Mouse (Mus musculus) yolk sac, embryonic 10.5 days (tissue): Measurements from ENCODE around the gene Spire2.

Experiments
- DNase-seq: peaks from one replicate; pipeline ENCODE4 v3.0.0-alpha.2; 2017; ENCODE audit warnings: low spot score

Gene Spire2

DNA sequence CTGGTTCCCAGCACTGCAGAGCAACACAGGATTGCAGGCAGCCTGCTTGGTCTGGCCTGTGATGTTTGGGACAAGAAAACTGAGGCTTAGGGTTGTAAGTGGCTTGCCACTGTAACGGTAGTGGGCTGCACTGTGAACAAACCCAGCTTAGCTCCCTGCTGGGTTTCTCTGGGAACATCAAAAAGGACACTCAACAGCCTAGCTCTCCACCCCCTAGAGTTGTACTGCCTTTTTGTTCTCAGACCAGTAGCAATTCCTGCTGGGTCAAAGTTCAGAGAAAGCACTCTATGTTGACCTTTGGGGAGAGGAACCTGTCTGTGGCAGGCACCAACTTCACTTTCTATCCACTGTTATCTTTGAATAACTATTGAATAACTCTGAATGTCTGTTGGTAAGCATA lies 2.0 kb downstream of the Spire2 start:
- peak; percentile 40 for DNase-seq

DNA sequence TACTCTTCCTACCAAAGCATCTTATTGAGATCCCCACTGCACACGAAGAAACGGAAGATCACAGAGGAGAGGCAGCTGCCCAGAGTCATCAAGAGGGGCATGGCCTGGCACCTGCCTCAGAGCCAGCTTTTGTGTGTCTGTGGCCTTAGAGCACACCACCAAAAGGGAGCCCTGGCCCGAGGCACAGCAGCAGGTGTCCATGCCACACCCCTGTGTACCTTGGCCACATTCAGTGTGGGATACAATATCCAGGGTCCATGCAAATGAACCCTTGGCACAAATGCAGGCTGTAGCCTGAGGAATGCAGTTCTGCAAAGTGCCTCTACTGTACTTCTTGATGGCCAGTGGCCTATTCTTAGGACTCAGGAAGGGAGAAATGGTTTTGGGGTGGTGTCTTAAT lies 5.0 kb downstream of the Spire2 start:
- no peak for DNase-seq

DNA sequence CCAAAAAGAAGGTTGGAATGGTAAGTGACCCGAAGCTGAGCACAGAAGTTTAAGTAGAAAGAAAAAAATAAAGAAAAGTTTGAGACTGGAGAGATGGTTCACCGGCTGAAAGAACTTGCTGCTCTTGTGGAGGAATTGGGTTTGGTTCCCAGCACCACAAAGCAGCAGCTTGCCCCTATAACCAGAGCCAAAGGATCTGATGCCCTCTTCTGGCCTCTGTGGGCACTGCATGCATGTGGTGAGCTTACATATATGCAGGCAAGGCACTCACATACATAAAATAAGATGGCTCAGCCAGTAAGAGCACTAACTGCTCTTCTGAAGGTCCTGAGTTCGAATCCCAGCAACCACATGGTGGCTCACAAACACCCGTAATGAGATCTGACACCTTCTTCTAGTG lies 7.6 kb downstream of the Spire2 start:
- DNase-seq, result no peak

DNA sequence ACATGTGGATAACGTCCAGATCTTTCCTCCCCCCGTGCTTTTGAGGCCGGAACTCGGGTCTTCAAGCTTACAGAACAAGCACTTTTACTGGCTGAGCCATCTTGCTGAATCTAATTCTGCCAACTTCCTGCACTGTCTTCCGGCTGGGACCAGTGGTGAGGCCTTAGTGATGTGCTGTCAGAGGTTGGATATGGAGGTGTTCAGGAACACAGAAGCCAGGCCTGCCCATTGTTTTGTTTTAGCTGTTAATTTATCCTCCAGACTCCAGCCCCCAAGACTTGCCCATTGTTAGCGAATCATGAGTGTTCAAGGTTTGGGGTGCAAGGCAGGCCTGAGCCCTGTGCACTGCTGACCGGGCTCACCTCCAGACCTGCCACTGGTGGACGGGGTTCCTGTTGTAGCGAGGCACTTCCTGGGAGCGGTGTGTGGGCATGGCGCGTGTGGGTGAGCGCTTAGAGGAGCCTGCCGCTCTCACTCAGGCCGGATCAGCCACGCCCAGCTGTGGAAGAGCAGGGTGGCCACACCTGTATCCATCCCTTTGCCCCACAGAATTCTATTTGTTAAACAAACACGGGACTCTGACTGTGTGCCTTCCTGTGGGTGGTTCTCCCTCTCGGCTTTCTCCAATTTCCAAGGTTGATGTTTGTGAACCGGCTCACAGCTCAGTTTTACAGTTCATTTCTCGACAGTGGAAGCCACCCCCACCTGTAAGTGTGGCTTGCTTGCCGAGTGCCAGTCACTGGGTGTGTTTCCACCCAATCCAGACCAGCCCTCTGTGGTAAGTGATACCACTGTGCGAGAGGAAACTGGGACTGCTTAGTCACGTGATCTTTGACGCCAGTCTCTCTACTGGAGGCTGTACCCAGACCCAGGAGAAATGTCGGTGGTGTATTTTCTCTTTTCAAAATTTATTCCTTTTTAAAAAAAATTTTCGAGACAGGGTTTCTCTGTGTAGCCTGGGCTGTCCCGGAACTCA lies 8.8 kb downstream of the Spire2 start:
- no peak for DNase-seq

DNA sequence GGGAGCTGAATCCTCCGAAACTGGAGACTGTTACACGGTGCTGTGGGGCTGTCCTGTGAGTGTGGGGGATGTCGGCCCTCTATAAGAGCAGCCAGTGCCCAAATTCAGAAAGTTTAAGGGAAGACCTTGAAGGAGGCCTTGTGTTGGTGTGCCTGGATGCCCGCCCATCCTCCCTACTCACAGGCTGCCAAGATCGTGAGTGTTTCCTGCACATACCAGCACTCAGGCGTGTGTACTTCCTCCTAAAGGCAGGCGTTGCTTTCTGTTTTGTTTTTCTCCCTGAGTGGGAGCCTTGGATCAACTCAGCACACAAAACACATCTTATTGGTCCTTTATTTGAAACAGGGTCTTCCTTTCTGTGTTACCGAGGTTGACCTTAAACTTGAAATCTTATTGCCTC lies 9.7 kb downstream of the Spire2 start:
- no peak for DNase-seq

DNA sequence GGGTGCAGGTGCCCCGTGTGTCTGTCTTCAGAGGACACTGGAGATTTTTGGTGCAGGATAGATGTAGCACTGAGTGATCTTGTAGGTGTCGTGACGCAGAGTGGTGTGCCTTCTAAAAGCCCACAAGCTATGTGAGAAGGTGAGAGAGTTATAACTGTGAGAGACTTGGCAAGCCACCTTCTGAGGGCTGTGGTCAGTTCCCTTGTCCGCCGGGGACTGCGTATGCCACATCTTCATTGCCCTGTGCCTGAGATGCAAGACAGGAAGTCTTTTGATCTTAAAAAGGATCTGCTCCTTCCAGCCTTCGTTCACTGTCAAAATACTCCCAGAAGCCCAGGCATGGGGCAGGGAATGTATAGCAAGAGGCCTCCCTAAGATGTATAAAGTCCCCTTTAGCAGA lies 10.4 kb downstream of the Spire2 start:
- no peak for DNase-seq

DNA sequence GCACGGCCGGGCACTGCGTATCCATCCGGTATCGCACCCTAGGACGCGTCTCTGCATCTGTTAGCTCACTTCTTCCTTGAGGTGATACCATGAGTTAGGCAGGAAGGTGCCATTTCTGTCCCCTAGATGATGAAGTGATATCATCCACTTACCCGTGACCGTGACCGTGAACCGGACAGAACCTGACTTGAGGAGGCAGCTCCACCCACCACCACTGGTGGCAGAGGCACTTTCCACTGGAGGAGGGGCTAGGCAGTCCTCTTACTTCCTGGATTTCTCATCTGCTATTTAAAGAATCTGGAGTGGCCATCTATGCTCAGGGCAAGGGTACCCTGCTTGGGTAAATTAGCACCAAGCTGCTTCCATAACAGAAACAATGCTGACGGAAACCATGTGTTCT lies 10.9 kb downstream of the Spire2 start:
- no peak for DNase-seq

DNA sequence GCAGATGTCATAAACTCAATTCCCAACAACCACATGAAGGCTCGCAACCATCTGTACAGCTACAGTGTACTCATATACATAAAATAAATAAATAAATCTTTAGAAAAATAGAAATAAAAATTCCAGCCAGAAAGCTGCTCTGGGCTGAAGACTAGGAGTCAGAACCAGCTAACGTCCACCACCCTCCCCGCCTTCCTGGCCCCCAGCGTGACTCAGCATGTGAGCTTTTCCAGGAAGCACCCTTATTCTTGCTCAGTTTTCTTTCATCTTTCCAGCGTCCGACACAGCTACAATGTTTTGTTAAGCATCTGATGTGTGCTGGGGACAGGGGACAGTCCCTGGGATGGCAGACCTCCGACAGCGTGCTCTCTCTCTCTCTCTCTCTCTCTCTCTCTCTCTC lies 12.6 kb downstream of the Spire2 start:
- DNase-seq, result no peak

DNA sequence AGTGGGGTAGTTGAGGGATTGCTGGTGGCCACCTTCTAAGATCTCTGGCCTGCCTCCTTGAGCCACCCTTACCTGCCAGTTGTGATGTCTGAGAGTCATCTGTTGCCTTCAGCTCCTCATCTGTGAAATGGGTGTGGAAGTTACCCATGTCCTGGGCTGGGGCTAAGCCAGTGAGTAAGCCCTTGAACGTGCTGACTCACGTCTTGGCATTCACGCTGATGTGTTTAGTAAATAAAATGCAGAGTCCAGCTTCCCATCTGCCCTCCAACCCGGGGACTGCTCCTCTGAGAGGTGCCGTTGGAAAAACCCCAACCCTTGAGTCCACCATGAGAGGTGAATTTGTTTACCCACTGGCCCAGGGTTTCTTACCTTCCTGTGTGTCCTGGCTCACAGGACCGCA lies 13.3 kb downstream of the Spire2 start:
- no peak for DNase-seq

DNA sequence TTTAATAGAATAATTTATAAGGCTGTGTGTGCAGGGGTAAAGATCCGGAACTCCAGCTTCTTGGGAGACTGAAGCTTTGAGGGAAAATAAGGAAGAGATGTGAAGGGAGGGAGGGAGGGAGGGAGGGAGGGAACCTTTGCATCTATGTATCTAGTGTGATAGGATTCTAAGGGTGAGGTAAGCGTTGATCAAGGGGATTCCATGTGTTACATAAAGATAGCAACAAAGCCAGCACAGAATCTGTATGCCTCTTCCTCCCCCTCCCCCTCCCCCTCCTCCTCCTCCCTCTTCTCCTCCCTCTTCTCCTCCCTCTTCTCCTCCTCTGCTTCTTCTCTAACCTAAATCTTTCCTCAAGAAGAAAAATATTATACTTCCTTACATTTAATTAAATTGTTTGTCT lies 14.8 kb downstream of the Spire2 start:
- DNase-seq, result no peak

DNA sequence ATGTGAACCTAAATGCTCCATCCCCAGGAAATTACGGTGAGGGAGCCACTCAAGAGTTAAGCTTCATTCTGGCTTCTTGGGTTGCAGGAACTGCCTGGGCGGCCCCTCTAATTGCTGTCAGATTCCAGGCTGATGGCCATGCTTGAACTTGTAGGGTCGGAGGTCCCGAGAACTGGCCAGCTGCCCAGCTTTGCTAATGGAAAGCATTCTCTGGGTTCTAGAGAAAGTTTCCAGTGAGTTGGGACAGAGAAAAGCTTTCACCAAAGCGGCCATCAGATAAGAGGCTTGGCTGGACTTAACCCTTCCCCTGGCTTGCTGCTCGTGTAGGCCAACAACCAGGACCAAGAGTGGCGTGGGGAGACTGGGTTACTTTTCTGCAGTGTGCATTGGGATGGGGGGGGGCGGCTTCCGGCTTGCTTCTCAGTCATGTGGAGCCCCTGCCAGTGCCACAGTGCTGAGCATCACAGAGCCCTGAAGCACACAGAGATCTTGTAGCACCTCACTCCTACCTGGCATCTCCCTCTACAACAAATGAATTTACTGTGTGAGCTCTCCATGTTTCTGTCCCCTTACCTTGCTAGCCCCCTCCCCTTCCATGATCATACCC lies 15.8 kb downstream of the Spire2 start:
- DNase-seq, result no peak

DNA sequence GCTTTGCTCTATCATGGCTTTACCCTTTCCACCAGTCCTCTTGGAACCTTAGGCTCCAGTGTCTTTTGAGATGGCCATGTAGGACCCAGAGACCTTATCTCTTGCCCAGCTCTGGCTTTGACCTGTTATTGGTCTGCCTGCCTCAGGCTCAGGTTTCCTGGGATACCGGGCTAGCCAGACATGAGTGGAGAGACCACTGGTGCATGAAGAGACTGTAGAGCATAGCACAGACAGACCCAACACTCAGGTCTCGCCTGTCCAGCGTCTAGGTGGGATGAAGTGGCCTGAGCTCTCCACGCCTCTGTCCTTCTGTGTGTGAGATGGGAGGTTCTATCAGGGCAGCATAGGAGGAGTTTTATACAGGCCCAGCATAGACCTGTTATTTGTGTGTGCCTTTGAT lies 16.6 kb downstream of the Spire2 start:
- no peak for DNase-seq

DNA sequence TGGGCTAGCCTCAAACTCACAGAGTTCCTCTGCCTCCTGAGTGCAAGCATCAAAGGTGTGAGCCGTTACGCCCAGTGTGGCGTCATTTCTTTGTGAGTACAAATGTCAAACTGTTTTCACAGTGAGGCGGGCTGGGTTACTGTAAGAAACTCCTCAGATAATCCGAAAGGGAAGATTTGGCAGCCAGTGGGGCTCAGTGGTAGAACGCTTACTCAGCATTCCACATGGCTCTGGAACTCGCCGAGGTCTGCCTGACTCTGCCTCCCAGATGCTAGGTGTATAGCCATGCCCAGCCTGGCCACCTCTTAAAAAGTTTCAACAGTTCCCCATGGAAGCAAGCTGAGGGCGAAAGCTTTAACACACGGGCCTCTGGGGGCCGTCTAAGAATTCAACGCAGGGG lies 19.6 kb downstream of the Spire2 start:
- DNase-seq, result no peak

DNA sequence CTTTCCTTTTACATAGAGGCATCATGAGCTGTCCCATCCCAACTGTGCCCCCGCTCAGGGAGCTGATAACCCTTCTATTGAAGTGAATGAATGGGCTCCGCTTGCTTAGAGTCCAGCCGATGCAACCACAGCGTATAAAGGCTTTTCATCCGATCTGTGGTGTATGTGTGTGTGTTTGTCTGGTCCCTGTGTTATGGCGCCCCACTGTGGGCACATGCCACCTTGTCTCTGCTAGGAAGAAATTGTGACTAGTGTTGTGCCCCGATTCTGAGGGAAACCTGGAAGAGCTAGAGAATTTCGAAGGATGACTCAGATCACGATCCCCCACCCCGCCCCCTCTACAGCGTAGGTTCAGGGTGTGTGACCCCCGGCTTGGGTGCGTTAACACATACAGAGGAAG lies 20.3 kb downstream of the Spire2 start:
- no peak for DNase-seq

DNA sequence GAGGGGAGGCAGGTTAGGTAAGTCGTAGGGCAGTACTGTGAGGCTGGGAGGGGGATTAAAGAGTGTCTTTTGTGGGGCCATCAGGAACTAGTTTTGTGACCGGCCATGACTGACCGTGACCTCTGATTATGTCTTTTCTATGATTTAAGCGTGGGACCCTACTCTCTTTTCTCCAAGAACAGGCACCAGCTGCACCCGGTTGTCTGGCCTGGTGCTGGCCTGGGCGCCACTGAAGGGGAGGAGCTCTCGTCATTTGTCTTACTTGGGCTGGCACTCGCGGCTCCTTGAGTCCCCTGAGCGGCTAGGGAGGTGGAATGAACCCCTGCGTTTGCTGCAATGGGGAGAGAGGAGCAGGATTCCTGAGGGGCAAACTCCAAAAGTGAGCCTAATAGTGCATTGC lies 20.7 kb downstream of the Spire2 start:
- no peak for DNase-seq

DNA sequence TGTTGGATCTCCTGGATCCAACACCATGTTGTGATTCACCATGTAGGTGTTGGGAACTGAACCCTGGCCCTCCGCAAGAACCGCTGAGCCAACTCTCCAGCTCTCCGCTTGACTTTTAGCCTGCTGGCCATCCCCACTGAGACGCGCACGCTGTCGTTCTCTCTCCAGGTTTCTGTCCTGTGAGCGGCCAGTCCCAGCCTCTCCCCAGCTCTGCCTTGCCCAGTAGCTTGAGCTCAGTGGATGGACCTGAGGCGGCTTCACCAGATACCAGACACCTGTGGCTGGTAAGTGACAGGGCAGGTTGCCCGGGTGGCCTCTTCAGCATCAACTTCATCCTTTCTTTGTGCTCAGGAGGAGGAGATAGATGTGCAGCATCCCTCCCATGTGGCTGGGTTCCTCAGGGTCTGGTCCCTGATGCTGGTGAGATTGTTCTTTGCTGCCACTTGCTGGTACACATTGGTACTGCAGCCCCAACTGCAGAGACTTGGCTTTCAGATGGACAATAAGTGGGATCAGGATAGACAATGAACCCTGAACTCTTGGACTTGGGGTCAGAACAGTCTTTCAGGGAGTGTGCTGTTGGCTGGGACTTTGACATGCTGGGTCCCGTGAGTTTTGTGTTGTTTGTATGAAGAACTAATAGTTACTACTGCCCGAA lies 28.7 kb downstream of the Spire2 start:
- peak; percentile 73 for DNase-seq

DNA sequence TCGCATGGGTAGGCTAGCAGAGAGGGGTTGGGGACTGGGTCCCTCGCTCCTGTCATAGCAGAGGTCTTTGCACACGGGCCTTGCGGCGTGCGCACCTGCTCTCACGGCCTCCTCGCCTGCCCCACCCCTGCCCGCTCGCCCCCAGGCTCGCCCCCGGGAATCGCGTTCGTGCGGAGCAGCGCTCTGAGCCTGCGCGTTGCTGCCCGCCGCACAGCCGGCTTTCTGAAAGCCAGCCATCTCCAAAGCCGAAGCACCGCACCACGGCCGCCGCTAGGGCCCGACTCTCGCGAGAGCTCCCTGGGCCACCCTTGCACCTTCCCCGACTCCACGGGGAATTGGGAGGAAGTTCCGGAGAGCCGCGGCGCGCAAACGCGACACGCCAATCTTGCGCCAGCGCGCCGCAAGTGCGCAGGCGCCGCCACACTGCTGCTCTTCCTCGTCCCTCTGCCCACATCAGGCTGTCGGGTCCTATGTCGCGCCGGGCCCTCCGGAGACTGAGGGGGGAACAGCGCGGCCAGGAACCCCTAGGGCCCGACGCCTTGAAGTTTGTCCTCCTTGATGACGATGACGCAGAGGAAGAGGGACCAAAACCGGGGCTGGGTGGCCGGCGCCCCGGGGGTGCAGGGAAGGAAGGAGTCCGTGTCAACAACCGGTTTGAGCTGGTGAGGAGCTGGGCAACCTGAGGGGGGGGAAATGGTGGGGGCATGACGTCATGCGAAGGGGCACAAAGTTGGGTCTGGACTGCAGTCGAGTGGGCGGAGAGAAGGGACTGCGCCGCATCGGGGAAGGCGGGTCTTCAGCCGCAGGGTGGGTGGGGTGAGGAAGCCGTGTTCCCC lies 41.1 kb downstream of the Spire2 start, which contains the start of gene Tcf25:
Gene Tcf25 (plus strand): TSS at position 351 of the 836 bp plus-strand sequence.
- peak; percentile 96 for DNase-seq

DNA sequence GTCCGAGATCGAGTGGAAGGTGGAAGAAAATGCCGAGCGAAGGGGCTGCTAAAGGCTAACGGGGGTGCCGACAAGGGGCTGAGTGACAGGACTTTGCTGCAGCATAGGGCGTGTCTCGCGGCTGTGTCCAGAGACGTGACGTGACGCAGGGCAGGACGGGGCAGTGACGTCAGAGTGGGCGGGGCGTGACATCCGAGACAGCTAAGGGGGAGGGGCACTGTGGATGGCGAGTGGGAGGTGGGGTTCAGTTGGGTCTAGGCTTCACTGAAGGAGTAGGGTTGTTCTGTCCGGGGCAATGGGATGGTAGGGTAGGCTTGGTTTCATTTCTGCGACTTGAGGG lies 41.7 kb downstream of the Spire2 start:
- peak; percentile 94 for DNase-seq

DNA sequence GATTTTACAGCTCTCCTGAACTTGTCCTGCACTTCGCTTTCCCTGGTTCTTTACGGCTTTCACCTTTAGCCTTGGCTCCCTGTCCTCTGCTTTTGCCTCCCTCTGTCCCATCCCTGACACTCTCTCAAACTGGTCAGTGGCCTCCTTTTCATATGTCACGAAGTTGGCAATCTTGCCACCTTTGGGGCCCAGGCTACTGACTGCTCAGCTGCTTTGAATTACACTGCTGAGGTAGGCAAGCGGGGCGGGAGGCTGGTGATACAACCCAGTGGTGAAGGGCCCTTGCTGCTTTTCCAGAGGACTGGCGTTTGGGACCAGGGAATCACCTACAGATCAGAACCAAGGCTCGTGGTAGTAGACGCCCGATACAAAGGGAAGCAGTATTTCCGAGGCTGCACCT lies 43.2 kb downstream of the Spire2 start:
- no peak for DNase-seq

DNA sequence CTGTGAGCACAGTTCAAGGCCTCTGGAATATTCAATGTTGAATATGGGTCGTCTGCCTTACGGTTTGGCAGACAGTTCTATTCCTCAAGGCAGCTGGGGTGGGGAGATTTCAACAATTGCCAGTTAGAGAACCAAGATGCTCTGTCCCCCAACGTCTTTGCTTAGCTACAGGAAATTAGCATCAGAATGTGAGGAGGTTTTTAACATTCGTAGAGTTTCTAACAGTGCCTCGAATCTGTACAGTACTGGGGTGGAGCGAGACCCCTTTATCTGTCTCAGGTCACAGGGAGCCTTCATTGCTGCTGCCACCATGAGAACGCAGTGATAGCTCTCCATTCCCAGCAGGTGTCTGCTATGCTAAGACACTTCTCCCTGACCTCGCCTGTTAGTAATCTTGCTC lies 43.6 kb downstream of the Spire2 start:
- no peak for DNase-seq

DNA sequence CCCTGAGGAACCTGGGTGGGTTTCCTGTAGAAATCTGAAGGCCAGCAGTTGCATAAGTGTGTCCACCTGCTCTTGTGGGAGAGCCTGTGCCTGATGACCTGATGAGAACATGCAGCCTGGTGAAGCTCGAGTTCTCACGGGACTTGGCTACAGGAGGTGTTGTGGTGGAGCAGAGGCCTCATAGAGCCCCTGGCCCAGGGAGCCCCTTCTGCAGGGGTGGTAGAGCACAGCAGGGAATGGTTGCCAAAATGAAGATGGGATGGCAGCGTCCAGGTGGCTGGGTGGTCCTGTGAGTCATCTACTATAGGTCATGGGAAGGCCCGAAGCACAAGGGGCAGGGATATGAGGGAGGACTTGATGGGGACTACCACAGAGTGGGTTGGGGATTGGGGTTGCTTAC lies 49.2 kb downstream of the Spire2 start:
- no peak for DNase-seq

DNA sequence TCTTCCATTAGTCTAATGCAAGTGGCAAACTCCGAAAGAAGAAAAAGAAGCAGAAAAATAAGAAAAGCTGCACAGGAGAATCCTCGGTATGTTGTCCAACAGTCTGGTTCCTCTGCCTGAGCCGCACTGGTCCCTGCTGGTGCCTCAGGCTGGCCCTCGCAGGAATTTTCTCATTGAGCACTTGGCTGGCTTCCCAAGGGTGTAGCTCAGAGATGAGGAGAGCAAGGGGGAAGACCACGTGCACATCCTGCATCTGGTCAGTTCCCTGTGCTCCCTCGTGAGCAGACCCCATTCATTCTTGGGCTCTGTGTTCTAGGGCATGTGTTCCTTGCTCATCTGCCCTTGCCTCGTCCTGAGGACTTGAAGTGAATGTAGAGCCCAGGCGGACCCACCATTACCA lies 50.0 kb downstream of the Spire2 start:
- DNase-seq, result no peak
